8 mouse cellular contexts compared by ENCODE assay signal in genomic region chr10:5309961-5310713, GRCm38 (mm10).
A peak's percentile ranks its signal among the peaks of the same experiment; 100 is the strongest.
DNase-seq lines count a peak whose midpoint lies in the region; ATAC-seq and TF ChIP-seq lines count a peak whose summit lies in the region.

No protein-coding gene starts in this region.

- no peak for TF ChIP-seq POLR2A in cerebellum, adult 2 months (IDR thresholded peaks at IDR 0.05; ENCODE audit: borderline replicate concordance, insufficient read depth, low read length)
- no peak for TF ChIP-seq POLR2A in limb, embryonic 14.5 days (IDR thresholded peaks at IDR 0.05; ENCODE audit: borderline replicate concordance, extremely low read depth, insufficient read depth, insufficient read length)

- H3K27ac ChIP-seq in cerebellum, adult 2 months (ENCODE audit: insufficient read depth, low read length) = 0 out of 2 replicates have a peak overlapping the region, but pooled peaks have one; percentile 27
- peak overlapping the region; percentile 59 for H3K27ac ChIP-seq in limb, embryonic 14.5 days (replicated peaks; ENCODE audit: low read depth, low read length)
- peak overlapping the region; percentile 81 for H3K27ac ChIP-seq in stomach, embryonic 16.5 days (ENCODE audit: low read length)

- H3K9me3 ChIP-seq in limb, embryonic 14.5 days (ENCODE audit: control insufficient read depth, low read length) = no peaks in the 10 kb centered on the region
- no peaks in the 10 kb centered on the region for H3K9me3 ChIP-seq in stomach, embryonic 16.5 days (replicated peaks; ENCODE audit: control insufficient read depth, low read length)

- H3K4me3 ChIP-seq in cerebellum, adult 2 months (replicated peaks; ENCODE audit: insufficient read depth, low read depth, low read length) = no peak overlapping the region
- no peak overlapping the region for H3K4me3 ChIP-seq in limb, embryonic 14.5 days (replicated peaks; ENCODE audit: low read length)
- no peak overlapping the region for H3K4me3 ChIP-seq in stomach, embryonic 16.5 days (replicated peaks; ENCODE audit: low read length)

- 24% methylated on average over 4 of the region's 4 CpGs for WGBS in cerebellum, adult 2 months
- 14% methylated on average over 4 of the region's 4 CpGs for WGBS in limb, embryonic 14.5 days
- WGBS in stomach, embryonic 16.5 days = 17% methylated on average over 4 of the region's 4 CpGs

- no peaks in the 10 kb centered on the region for H3K27me3 ChIP-seq in cerebellum, adult 2 months (ENCODE audit: control insufficient read depth, insufficient read depth, low read length)
- no peaks in the 10 kb centered on the region for H3K27me3 ChIP-seq in limb, embryonic 14.5 days (ENCODE audit: control insufficient read depth, insufficient read depth, low read length)
- no peaks in the 10 kb centered on the region for H3K27me3 ChIP-seq in stomach, embryonic 16.5 days (ENCODE audit: control insufficient read depth, insufficient read depth, low read length)

- DNase-seq in cerebellum, adult 2 months = peak in 1 of 2 experiments; percentile 45
- no peak for DNase-seq in cerebellum, adult 11 months
- peak; percentile 49 for DNase-seq in testis, postnatal 10 days (ENCODE audit: low spot score)
- no peak for DNase-seq in testis, postnatal 14 days (ENCODE audit: low spot score)
- peak; percentile 62 for DNase-seq in limb, embryonic 14.5 days (ENCODE audit: low spot score)
- no peak for DNase-seq in adrenal gland, postnatal 10 days

- no peak overlapping the region for H3K9ac ChIP-seq in limb, embryonic 14.5 days (ENCODE audit: low read depth, low read length, severe bottlenecking)
- peak overlapping the region; percentile 9 for H3K9ac ChIP-seq in stomach, embryonic 16.5 days (ENCODE audit: low read length)

- H3K4me1 ChIP-seq in cerebellum, adult 2 months (ENCODE audit: control insufficient read depth, insufficient read depth, low read length) = no peaks in the 10 kb centered on the region; the same call in 1 of the 2 replicates
- peaks cover 23% of the 10 kb centered on the region for H3K4me1 ChIP-seq in limb, embryonic 14.5 days (ENCODE audit: control insufficient read depth, insufficient read depth, low read length)
- 0 out of 2 replicates have a peak, but pooled peaks cover 6% of the 10 kb centered on the region for H3K4me1 ChIP-seq in stomach, embryonic 16.5 days (ENCODE audit: control insufficient read depth, insufficient read depth, low read length)

- H3K4me2 ChIP-seq in limb, embryonic 14.5 days (replicated peaks; ENCODE audit: low read depth, low read length, severe bottlenecking) = no peak overlapping the region
- H3K4me2 ChIP-seq in stomach, embryonic 16.5 days (ENCODE audit: low read depth, low read length) = 0 out of 2 replicates have a peak overlapping the region, but pooled peaks have one; percentile 18

- TF ChIP-seq CTCF in cerebellum, adult 2 months (IDR thresholded peaks at IDR 0.05; ENCODE audit: borderline replicate concordance, insufficient read depth, low read depth, low read length) = no peak

- H3K36me3 ChIP-seq in limb, embryonic 14.5 days (ENCODE audit: control insufficient read depth, insufficient read depth, low read length) = no peaks in the 10 kb centered on the region
- H3K36me3 ChIP-seq in stomach, embryonic 16.5 days (ENCODE audit: control insufficient read depth, insufficient read depth, low read length) = no peaks in the 10 kb centered on the region

- ATAC-seq in limb, embryonic 14.5 days (ENCODE audit: low FRiP score, low read depth) = peak; percentile 87
- peak; percentile 78 for ATAC-seq in stomach, embryonic 16.5 days (ENCODE audit: insufficient read depth, low FRiP score)
- ATAC-seq in megakaryocyte, adult 5-6 weeks (ENCODE audit: poor library complexity, severe bottlenecking) = no peak

Comparison
In these comparisons a context has a peak if more than half of its experiments do, and no peak if none do; other contexts are left out.
1. DNase-seq: peak in testis, postnatal 10 days (single experiment) and limb, embryonic 14.5 days (single experiment); none in cerebellum, adult 11 months (single experiment), testis, postnatal 14 days (single experiment) and adrenal gland, postnatal 10 days (single experiment).
2. H3K27ac ChIP-seq: peak in every context shown above with its lines; median percentile 81 in stomach, embryonic 16.5 days; 59 in limb, embryonic 14.5 days; 27 in cerebellum, adult 2 months.